Mouse (Mus musculus): ENCODE data around the gene Ehd4. TPM values are rescaled to one million over a fixed set of nuclear protein-coding genes. Genes with fewer than 3 reads are reported as not detected.

The Ehd4 gene
- total and polyA plus RNA-seq, 3 experiments = 15.8 to 35.5 TPM; not detected in 1

DNA sequence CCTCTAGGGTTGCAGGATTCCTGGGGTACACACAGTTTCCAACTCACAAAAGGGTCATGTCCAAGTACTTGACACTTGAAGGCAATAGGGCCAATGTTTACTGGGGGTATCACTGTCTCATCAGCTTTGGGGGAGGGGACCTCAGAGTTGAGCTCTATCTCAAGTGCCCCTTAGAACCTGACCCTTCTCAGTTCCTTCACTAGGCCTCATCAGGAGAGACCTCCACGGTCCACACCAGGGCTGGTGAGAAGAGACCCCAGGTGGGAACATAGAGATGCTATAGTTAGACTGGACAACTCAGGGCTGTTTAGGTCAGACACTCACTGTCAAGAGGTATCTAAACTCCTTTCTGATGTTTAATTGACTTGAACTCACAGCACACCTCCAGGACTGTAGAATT lies 15.3 kb downstream of the Ehd4 start:
- DNase-seq (ENCODE audit: low read depth, low spot score) = no peak
- Histone ChIP-seq H3K79me2 (ENCODE audit: control insufficient read depth, insufficient read depth, low read length, poor library complexity) (peaks cover 3% of the 10 kb centered on the region; the same call in 1 of the 2 replicates), H3K9ac (ENCODE audit: control insufficient read depth, low read depth, low read length, poor library complexity, severe bottlenecking) (no peak overlapping the region), H3K4me1 (ENCODE audit: control insufficient read depth in 1 of 2, insufficient read depth in 2 of 2, low read length in 2 of 2) (peaks cover 3% of the 10 kb centered on the region in 2 experiments; a peak in 2 of 4 replicates), H3K36me3 (ENCODE audit: control insufficient read depth in 1 of 2, insufficient read depth in 2 of 2, low read length in 2 of 2) (peaks cover 1 to 10% of the 10 kb centered on the region in 2 experiments; a peak in 3 of 4 replicates), H3K27ac (ENCODE audit: control insufficient read depth, low read depth, low read length) (no peak overlapping the region), H3K4me3 (ENCODE audit: control insufficient read depth in 1 of 2, insufficient read depth in 1 of 2, low read depth in 2 of 2, low read length in 2 of 2) (no peak overlapping the region), H3K9me3 (replicated peaks; ENCODE audit: insufficient read depth, low read length) (no peaks in the 10 kb centered on the region), H3K27me3 (ENCODE audit: control insufficient read depth in 1 of 2, insufficient read depth in 2 of 2, low read length in 2 of 2) (no peaks in the 10 kb centered on the region)
- no peak for TF ChIP-seq NRF1 (IDR thresholded peaks at IDR 0.05; ENCODE audit: insufficient read depth, low read depth, low read length, poor library complexity, severe bottlenecking)

DNA sequence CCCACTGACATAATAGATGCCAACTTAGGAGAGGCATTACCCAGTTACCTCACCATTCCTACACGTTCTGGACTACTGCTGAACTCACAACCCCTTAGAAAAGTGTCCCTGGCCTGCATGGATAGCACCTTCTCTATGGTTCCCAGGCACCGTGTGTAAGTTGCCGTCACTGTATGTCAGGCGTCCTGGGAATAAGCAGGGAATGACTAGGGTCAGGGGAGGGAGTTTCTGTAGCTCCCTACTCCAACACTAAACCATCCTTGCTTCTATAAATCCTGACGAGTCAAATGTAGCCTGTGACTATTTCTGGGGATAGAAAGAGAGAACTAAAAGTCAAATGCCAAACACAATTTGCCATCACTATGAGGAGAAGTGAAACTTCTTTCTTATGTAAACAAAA lies 17.1 kb downstream of the Ehd4 start:
- no peak for DNase-seq (ENCODE audit: low read depth, low spot score)
- Histone ChIP-seq H3K79me2 (ENCODE audit: control insufficient read depth, insufficient read depth, low read length, poor library complexity) (no peaks in the 10 kb centered on the region), H3K4me1 (ENCODE audit: control insufficient read depth in 1 of 2, insufficient read depth in 2 of 2, low read length in 2 of 2) (peaks cover 3% of the 10 kb centered on the region in 2 experiments; a peak in 2 of 4 replicates), H3K9me3 (replicated peaks; ENCODE audit: insufficient read depth, low read length) (no peaks in the 10 kb centered on the region), H3K36me3 (ENCODE audit: control insufficient read depth in 1 of 2, insufficient read depth in 2 of 2, low read length in 2 of 2) (peaks cover 0 to 10% of the 10 kb centered on the region in 2 experiments; a peak in 2 of 4 replicates), H3K27ac (ENCODE audit: control insufficient read depth, low read depth, low read length) (no peak overlapping the region), H3K27me3 (ENCODE audit: control insufficient read depth in 1 of 2, insufficient read depth in 2 of 2, low read length in 2 of 2) (no peaks in the 10 kb centered on the region), H3K9ac (ENCODE audit: control insufficient read depth, low read depth, low read length, poor library complexity, severe bottlenecking) (no peak overlapping the region), H3K4me3 (ENCODE audit: control insufficient read depth in 1 of 2, insufficient read depth in 1 of 2, low read depth in 2 of 2, low read length in 2 of 2) (no peak overlapping the region)
- TF ChIP-seq ZMIZ1 (IDR thresholded peaks at IDR 0.05; ENCODE audit: low read depth, low read length) = no peak
- no peak for TF ChIP-seq KAT2A (conservative IDR thresholded peaks at IDR 0.05; ENCODE audit: low read depth, low read length)
- no peak for TF ChIP-seq ELF1 (IDR thresholded peaks at IDR 0.05; ENCODE audit: low read depth, low read length)
- no peak for TF ChIP-seq ZC3H11A (IDR thresholded peaks at IDR 0.05; ENCODE audit: low read depth, low read length)
- TF ChIP-seq UBTF (IDR thresholded peaks at IDR 0.05; ENCODE audit: borderline replicate concordance, insufficient read depth, low read depth, low read length) = no peak
- TF ChIP-seq HCFC1 (IDR thresholded peaks at IDR 0.05; ENCODE audit: low read depth, low read length) = no peak
- no peak for TF ChIP-seq MXI1 (IDR thresholded peaks at IDR 0.05; ENCODE audit: low read depth, low read length)

DNA sequence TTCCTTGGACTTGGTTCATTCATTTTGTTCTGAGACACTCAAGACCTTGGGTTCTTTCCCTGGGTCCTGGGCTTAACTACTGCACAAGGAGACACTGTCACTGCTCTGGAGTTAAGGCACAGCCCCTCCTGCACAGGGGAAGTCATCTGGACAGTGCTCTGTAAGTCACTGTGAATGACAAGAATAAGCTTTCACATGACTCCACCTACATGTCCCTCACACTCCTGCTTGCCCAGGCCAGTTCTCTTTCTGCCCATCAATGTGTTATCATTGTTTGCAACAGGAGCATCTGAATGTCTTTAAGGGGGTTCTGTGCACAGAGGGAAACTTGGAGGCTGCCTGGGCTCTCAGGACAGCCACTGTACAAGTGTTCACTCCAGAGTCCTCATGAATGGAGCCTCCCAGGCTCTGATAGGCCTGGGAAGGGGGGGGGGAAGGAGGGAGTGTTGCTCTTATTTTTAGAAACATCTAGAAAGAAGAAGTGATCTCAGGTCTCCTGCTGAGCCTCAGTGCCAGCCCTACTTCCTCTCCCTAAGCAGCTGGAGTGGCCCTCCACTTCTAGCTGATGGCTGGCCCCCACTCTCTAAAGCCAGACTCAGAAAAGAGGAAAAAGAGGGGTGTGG lies 19.8 kb downstream of the Ehd4 start:
- Histone ChIP-seq H3K27ac (ENCODE audit: control insufficient read depth, low read depth, low read length) (no peak overlapping the region), H3K9me3 (replicated peaks; ENCODE audit: insufficient read depth, low read length) (no peaks in the 10 kb centered on the region), H3K79me2 (ENCODE audit: control insufficient read depth, insufficient read depth, low read length, poor library complexity) (no peaks in the 10 kb centered on the region), H3K36me3 (ENCODE audit: control insufficient read depth in 1 of 2, insufficient read depth in 2 of 2, low read length in 2 of 2) (peaks cover 0 to 10% of the 10 kb centered on the region in 2 experiments; a peak in 2 of 4 replicates), H3K27me3 (ENCODE audit: control insufficient read depth in 1 of 2, insufficient read depth in 2 of 2, low read length in 2 of 2) (no peaks in the 10 kb centered on the region), H3K4me1 (ENCODE audit: control insufficient read depth in 1 of 2, insufficient read depth in 2 of 2, low read length in 2 of 2) (peaks cover 3% of the 10 kb centered on the region in 2 experiments; a peak in 2 of 4 replicates), H3K9ac (ENCODE audit: control insufficient read depth, low read depth, low read length, poor library complexity, severe bottlenecking) (no peak overlapping the region), H3K4me3 (ENCODE audit: control insufficient read depth in 1 of 2, insufficient read depth in 1 of 2, low read depth in 2 of 2, low read length in 2 of 2) (no peak overlapping the region)
- TF ChIP-seq ETS1 (IDR thresholded peaks at IDR 0.05; ENCODE audit: low read depth, low read length) (peak; percentile 62), NRF1 (IDR thresholded peaks at IDR 0.05; ENCODE audit: insufficient read depth, low read depth, low read length, poor library complexity, severe bottlenecking) (no peak), ZC3H11A (IDR thresholded peaks at IDR 0.05; ENCODE audit: low read depth, low read length) (no peak), SIN3A (IDR thresholded peaks at IDR 0.05; ENCODE audit: low read length) (0 out of 2 replicates have a peak, but pooled peaks have one; percentile 25), EP300 (IDR thresholded peaks at IDR 0.05; ENCODE audit: low read depth in 1 of 2, low read length in 2 of 2) (peak; percentile 15 to 19; a peak in 1 of 4 replicates), ZNF384 (IDR thresholded peaks at IDR 0.05; ENCODE audit: low read depth, low read length) (no peak), MEF2A (IDR thresholded peaks at IDR 0.05; ENCODE audit: extremely low read depth, insufficient replicate concordance, low read depth, low read length, poor library complexity, severe bottlenecking) (peak; percentile 60), RCOR1 (IDR thresholded peaks at IDR 0.05; ENCODE audit: low read depth, low read length) (no peak)
- peak; percentile 71 for DNase-seq (ENCODE audit: low read depth, low spot score)
